Mouse (Mus musculus) bone marrow macrophage, adult 2 months (primary cell): ENCODE data around the gene Fv1.

ENCODE experiments used
- CTCF ChIP-seq: IDR thresholded peaks from 2 replicates; pipeline ENCODE4 v1.5.1; 2012; ENCODE audit warnings: low read depth, mild to moderate bottlenecking, low read length, moderate library complexity
- POLR2A ChIP-seq: IDR thresholded peaks from 2 replicates; pipeline ENCODE4 v1.6.1; 2012; ENCODE audit warnings: mild to moderate bottlenecking, low read depth, low read length, borderline replicate concordance

GRCm38 (mm10) chr4:147842871-147843270, 25.9 kb upstream of the Fv1 start:
- no peak for TF ChIP-seq CTCF
- no peak for TF ChIP-seq POLR2A
